Mouse (Mus musculus) brain, embryonic 14.5 days (tissue): Measurements from ENCODE around the gene Rep15.

ENCODE experiments used
- CTCF ChIP-seq: fragments of 200-500 bp; IDR thresholded peaks from 2 replicates; pipeline ENCODE4 v1.5.1; 2012; ENCODE audit warnings: inconsistent platforms, mild to moderate bottlenecking, moderate library complexity, borderline replicate concordance; ENCODE audit not compliant: insufficient read depth, insufficient read length; ENCODE audit errors: extremely low read depth
- POLR2A ChIP-seq: fragments of 200-500 bp; IDR thresholded peaks from 2 replicates; pipeline ENCODE4 v1.6.1; 2012; ENCODE audit warnings: mild to moderate bottlenecking, inconsistent platforms, borderline replicate concordance; ENCODE audit not compliant: poor library complexity, insufficient read depth, insufficient read length, severe bottlenecking; ENCODE audit errors: extremely low read depth

GRCm38 (mm10) chr6:146998710-146999109 is 33.7 kb upstream of the Rep15 start:
- TF ChIP-seq CTCF (no peak), POLR2A (no peak)
